Mouse (Mus musculus): ENCODE data around the gene G3bp2. TPM values are rescaled to one million over a fixed set of nuclear protein-coding genes. Genes with fewer than 3 reads are reported as not detected.

The G3bp2 gene
- polyA plus RNA-seq, 1 experiment, result 1.2 TPM

DNA sequence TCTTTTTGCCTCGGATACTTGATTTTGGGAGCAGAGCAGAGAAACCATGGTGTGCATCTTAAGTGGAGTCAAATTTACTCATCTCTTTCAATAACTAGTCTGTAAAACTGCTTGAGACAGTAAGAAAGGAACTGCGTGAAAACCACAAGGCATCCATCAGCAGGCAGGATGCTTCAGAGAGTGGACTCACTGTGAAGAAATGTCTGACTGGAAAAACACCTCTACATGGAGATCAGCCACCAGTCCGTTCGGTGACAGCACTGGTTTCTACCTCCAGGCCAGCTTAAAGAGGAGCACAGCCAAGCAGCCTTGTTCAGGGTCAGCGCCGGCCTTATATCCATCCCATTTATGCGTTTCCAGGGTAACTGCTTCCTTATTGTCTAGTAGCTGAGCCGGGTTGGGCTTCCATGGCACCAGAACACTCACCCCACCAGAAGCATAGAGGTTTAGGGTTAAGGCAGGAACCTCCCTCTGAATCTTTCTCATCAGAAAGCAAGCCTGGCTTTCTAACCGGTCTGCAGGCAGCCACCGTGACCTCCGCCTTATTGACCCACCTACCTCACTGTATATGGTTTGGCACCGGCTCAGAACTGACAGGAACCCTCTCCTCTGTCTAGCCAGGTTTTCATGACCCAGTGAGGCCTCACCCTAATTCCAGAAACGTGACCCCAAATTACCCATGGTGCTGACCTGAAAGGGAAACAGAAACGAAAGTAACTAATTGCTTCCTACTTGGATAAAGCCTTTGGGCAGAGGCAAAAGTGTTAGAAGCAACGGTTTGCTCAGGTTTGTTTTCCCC lies 9.9 kb upstream of the G3bp2 start:
- H3K4me1 ChIP-seq (ENCODE audit: control insufficient read depth), result no peaks in the 10 kb centered on the region
- H3K9me3 ChIP-seq (ENCODE audit: control insufficient read depth, low read length), result no peaks in the 10 kb centered on the region
- no peaks in the 10 kb centered on the region for H3K36me3 ChIP-seq (ENCODE audit: control insufficient read depth)
- H3K27me3 ChIP-seq (ENCODE audit: control insufficient read depth), result no peaks in the 10 kb centered on the region
- TF ChIP-seq GATA1 (IDR thresholded peaks at IDR 0.05; ENCODE audit: low read length) (no peak), TAL1 (IDR thresholded peaks at IDR 0.05; ENCODE audit: low read length) (no peak)
- H3K4me3 ChIP-seq (replicated peaks), result no peak overlapping the region

DNA sequence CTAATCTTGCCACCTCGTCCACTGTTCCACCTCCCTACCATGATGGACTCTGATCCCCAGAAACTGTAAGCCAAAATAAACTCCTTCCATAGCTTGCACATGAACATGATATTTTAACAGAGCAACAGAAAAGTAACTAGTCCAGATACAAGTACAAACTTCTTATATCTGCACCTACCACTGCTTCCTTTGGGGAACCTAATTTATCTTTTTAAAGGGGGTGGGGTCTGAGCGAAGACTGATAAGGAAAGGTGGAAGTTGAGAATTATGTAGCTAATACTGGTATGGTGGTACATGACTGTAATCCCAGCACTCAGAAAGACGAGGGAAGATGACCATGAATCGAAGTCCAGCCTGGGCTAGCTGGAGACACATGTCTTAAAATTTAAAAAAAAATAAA lies 4.0 kb upstream of the G3bp2 start:
- no peaks in the 10 kb centered on the region for H3K36me3 ChIP-seq (ENCODE audit: control insufficient read depth)
- no peak overlapping the region for H3K4me3 ChIP-seq (replicated peaks)
- TF ChIP-seq GATA1 (IDR thresholded peaks at IDR 0.05; ENCODE audit: low read length), result no peak
- no peaks in the 10 kb centered on the region for H3K9me3 ChIP-seq (ENCODE audit: control insufficient read depth, low read length)
- H3K27me3 ChIP-seq (ENCODE audit: control insufficient read depth), result no peaks in the 10 kb centered on the region
- H3K4me1 ChIP-seq (ENCODE audit: control insufficient read depth), result peaks cover 24% of the 10 kb centered on the region

DNA sequence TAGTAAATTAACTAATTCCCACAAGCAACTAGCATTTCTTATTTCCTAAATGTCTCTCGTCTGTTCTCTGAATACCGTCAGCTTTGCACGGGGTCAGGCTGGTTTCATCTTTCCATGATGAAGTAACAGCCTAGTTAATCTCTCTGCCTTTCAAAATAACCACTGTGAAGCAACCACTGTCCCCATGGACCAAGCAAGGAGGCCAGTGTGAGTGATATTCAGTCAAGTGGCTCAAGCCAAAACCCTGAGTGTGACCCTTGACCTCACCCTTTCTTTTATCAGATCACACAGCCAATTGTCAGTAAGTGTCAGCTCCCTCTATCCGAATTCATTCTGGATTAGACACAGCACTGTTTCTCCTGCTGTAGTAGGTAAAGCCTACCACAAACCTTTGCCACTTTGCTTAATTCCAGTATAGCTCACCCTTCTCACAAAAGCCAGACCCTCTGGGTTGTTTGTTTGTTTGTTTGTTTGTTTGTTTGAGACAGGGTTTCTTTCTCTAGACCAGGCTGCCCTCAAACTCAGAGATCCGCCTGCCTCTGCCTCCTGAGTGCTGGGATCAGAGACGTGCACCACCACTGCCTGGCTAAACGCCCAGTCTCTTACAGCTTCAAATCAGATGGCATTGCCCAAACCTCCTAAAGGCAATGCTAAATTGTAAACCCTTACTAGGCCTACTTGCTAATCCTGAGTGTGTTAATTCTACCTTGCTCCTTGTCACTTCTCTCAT lies 2.5 kb upstream of the G3bp2 start:
- Histone ChIP-seq H3K27me3 (ENCODE audit: control insufficient read depth) (no peaks in the 10 kb centered on the region), H3K9me3 (ENCODE audit: control insufficient read depth, low read length) (no peaks in the 10 kb centered on the region), H3K4me3 (replicated peaks) (no peak overlapping the region), H3K36me3 (ENCODE audit: control insufficient read depth) (no peaks in the 10 kb centered on the region), H3K4me1 (ENCODE audit: control insufficient read depth) (peaks cover 39% of the 10 kb centered on the region)
- no peak for TF ChIP-seq TAL1 (IDR thresholded peaks at IDR 0.05; ENCODE audit: low read length)
- TF ChIP-seq GATA1 (IDR thresholded peaks at IDR 0.05; ENCODE audit: low read length), result no peak

DNA sequence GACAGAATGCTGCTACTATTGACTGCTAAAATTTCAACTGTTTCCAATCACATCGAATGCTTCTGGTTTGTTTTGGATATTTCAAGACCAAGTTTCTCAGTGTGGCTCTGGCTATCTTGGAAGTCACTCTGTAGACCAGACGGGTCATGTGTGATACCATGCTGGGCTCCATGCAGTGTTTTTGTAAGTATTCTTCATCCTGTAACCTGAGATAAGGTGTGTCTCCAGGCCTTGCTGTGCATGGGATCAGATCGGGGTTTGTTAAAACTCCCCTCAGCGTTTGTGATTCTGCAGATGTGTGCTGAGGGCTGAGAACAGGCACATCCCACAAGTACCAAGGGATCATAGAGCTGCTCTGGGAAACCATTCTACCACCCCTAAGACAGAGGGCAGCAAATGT lies 1.7 kb upstream of the G3bp2 start:
- no peak overlapping the region for H3K4me3 ChIP-seq (replicated peaks)
- TF ChIP-seq GATA1 (IDR thresholded peaks at IDR 0.05; ENCODE audit: low read length) (no peak), TAL1 (IDR thresholded peaks at IDR 0.05; ENCODE audit: low read length) (no peak)
- H3K4me1 ChIP-seq (ENCODE audit: control insufficient read depth), result peaks cover 46% of the 10 kb centered on the region
- H3K36me3 ChIP-seq (ENCODE audit: control insufficient read depth), result no peaks in the 10 kb centered on the region
- H3K27me3 ChIP-seq (ENCODE audit: control insufficient read depth), result no peaks in the 10 kb centered on the region
- no peaks in the 10 kb centered on the region for H3K9me3 ChIP-seq (ENCODE audit: control insufficient read depth, low read length)

- Histone ChIP-seq H3K36me3 (ENCODE audit: control insufficient read depth) (no peaks in the 10 kb centered on the region; the same call in 1 of the 2 replicates), H3K9me3 (ENCODE audit: control insufficient read depth, low read length) (no peaks in the 10 kb centered on the region), H3K4me1 (ENCODE audit: control insufficient read depth) (peaks cover 59% of the 10 kb centered on the region), H3K4me3 (replicated peaks) (peak overlapping the region; percentile 87), H3K27me3 (ENCODE audit: control insufficient read depth) (no peaks in the 10 kb centered on the region)
- no peak for TF ChIP-seq TAL1 (IDR thresholded peaks at IDR 0.05; ENCODE audit: low read length)
- no peak for TF ChIP-seq GATA1 (IDR thresholded peaks at IDR 0.05; ENCODE audit: low read length)
These were observed 608 bp downstream of the G3bp2 start for GRCm38 (mm10) chr5:92082821-92083401.

- no peaks in the 10 kb centered on the region for H3K27me3 ChIP-seq (ENCODE audit: control insufficient read depth)
- H3K4me1 ChIP-seq (ENCODE audit: control insufficient read depth), result peaks cover 61% of the 10 kb centered on the region
- H3K36me3 ChIP-seq (ENCODE audit: control insufficient read depth), result no peaks in the 10 kb centered on the region; the same call in 1 of the 2 replicates
- TF ChIP-seq TAL1 (IDR thresholded peaks at IDR 0.05; ENCODE audit: low read length), result no peak
- H3K4me3 ChIP-seq (replicated peaks), result no peak overlapping the region
- no peaks in the 10 kb centered on the region for H3K9me3 ChIP-seq (ENCODE audit: control insufficient read depth, low read length)
These were observed 2.2 kb downstream of the G3bp2 start for GRCm38 (mm10) chr5:92081326-92081725.

DNA sequence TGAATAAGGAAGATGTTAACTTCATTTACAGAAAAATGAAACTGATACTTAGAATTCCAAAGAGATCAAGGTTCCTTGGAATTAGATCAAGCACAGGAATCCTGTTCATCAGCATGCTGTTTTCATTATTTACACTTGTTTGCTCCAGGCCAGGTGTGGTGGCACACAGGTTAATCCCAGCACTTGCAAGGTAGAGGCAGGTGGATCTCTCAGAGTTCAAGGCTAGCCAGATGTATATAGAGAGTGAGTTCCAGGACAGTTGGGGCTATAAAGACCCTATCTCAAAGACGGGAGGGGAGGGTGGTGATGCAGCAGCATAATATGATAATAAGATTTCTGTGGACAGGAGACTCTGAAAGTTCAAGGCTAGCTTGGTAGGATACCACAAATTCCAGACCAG lies 3.1 kb downstream of the G3bp2 start:
- no peaks in the 10 kb centered on the region for H3K9me3 ChIP-seq (ENCODE audit: control insufficient read depth, low read length)
- no peak overlapping the region for H3K4me3 ChIP-seq (replicated peaks)
- no peaks in the 10 kb centered on the region; the same call in 1 of the 2 replicates for H3K36me3 ChIP-seq (ENCODE audit: control insufficient read depth)
- no peak for TF ChIP-seq GATA1 (IDR thresholded peaks at IDR 0.05; ENCODE audit: low read length)
- no peak for TF ChIP-seq TAL1 (IDR thresholded peaks at IDR 0.05; ENCODE audit: low read length)
- no peaks in the 10 kb centered on the region for H3K27me3 ChIP-seq (ENCODE audit: control insufficient read depth)
- peaks cover 64% of the 10 kb centered on the region for H3K4me1 ChIP-seq (ENCODE audit: control insufficient read depth)

DNA sequence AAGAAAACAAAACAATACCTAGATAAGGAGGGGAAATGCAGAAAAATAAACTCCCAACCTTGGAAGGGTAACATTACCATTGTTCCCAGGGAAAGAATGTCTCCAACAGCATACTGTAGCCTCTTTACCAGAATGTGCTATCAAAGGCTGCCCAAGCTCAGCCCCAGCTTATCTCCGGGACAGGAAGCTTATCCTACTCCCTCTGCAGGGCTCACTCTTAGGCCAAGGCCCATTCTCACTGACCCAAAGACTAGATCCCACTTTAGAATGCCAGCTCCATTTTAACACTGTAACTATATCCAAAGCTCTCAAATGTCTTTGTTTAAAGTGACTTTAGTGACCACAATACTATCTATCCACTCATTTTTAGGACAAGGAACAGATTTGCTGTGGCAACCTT lies 4.2 kb downstream of the G3bp2 start:
- peaks cover 68% of the 10 kb centered on the region for H3K4me1 ChIP-seq (ENCODE audit: control insufficient read depth)
- H3K27me3 ChIP-seq (ENCODE audit: control insufficient read depth), result no peaks in the 10 kb centered on the region
- TF ChIP-seq GATA1 (IDR thresholded peaks at IDR 0.05; ENCODE audit: low read length), result no peak
- no peak for TF ChIP-seq TAL1 (IDR thresholded peaks at IDR 0.05; ENCODE audit: low read length)
- no peak overlapping the region for H3K4me3 ChIP-seq (replicated peaks)
- no peaks in the 10 kb centered on the region for H3K9me3 ChIP-seq (ENCODE audit: control insufficient read depth, low read length)
- no peaks in the 10 kb centered on the region; the same call in 1 of the 2 replicates for H3K36me3 ChIP-seq (ENCODE audit: control insufficient read depth)

- H3K36me3 ChIP-seq (ENCODE audit: control insufficient read depth), result no peaks in the 10 kb centered on the region; the same call in 1 of the 2 replicates
- H3K27me3 ChIP-seq (ENCODE audit: control insufficient read depth), result no peaks in the 10 kb centered on the region
- H3K4me3 ChIP-seq (replicated peaks), result no peak overlapping the region
- TF ChIP-seq GATA1 (IDR thresholded peaks at IDR 0.05; ENCODE audit: low read length), result no peak
- no peak for TF ChIP-seq TAL1 (IDR thresholded peaks at IDR 0.05; ENCODE audit: low read length)
- peaks cover 68% of the 10 kb centered on the region for H3K4me1 ChIP-seq (ENCODE audit: control insufficient read depth)
- no peaks in the 10 kb centered on the region for H3K9me3 ChIP-seq (ENCODE audit: control insufficient read depth, low read length)
These were observed 4.8 kb downstream of the G3bp2 start for GRCm38 (mm10) chr5:92078751-92079150.
